ENCODE assay signal across 9 mouse cellular contexts in genomic region chr11:11832755-11833084, GRCm38 (mm10). TPM values are rescaled to one million over a fixed set of nuclear protein-coding genes. Genes with fewer than 3 reads are reported as not detected.
DNase-seq lines count a peak whose midpoint lies in the region; ATAC-seq and TF ChIP-seq lines count a peak whose summit lies in the region.
"Had no signal": no experiment of that assay in that cellular context is flagged by ENCODE, and none has a peak within 500 bp of the region (broad histone marks: within the 10 kb centered on the region; RNA-seq: fewer than 3 reads in every experiment).

No protein-coding gene starts in this region.

- H3K4me2 ChIP-seq in lung, postnatal 0 days (replicated peaks; ENCODE audit: low read depth, low read length): no peak overlapping the region
- no peak overlapping the region for H3K4me2 ChIP-seq in intestine, embryonic 16.5 days (ENCODE audit: low read depth, low read length)
- no peak overlapping the region for H3K4me2 ChIP-seq in stomach, embryonic 16.5 days (ENCODE audit: low read depth, low read length)

- 24% methylated on average over 6 of the region's 6 CpGs for WGBS in lung, postnatal 0 days
- 41% methylated on average over 6 of the region's 6 CpGs for WGBS in intestine, embryonic 16.5 days
- 38% methylated on average over 6 of the region's 6 CpGs for WGBS in stomach, embryonic 16.5 days

- intact Hi-C loops in gastrocnemius, adult 2 months (cut with DNase I): no loop called here
- intact Hi-C loops in left cerebral cortex, postnatal 14 days (cut with DNase I): no loop called here

- peak overlapping the region; percentile 61 for H3K27ac ChIP-seq in gastrocnemius, adult 2 months
- peak overlapping the region; percentile 74 for H3K27ac ChIP-seq in lung, postnatal 0 days (ENCODE audit: low read length)
- peak overlapping the region; percentile 71 for H3K27ac ChIP-seq in intestine, embryonic 16.5 days (ENCODE audit: low read length)
- peak overlapping the region; percentile 91 for H3K27ac ChIP-seq in stomach, embryonic 16.5 days (ENCODE audit: low read length)

- TF ChIP-seq EP300 in lung, postnatal 0 days (IDR thresholded peaks at IDR 0.05): no peak

- H3K4me3 ChIP-seq in gastrocnemius, adult 2 months: no peak overlapping the region
- no peak overlapping the region for H3K4me3 ChIP-seq in lung, postnatal 0 days (ENCODE audit: low read depth, low read length)
- H3K4me3 ChIP-seq in intestine, embryonic 16.5 days (ENCODE audit: low read length): no peak overlapping the region
- H3K4me3 ChIP-seq in stomach, embryonic 16.5 days (replicated peaks; ENCODE audit: low read length): no peak overlapping the region

- TF ChIP-seq CTCF in gastrocnemius, adult 2 months (IDR thresholded peaks at IDR 0.05): no peak
- no peak for TF ChIP-seq CTCF in lung, postnatal 0 days (IDR thresholded peaks at IDR 0.05)

- H3K36me3 ChIP-seq in lung, postnatal 0 days (ENCODE audit: insufficient read depth, low read length): no peaks in the 10 kb centered on the region
- no peaks in the 10 kb centered on the region for H3K36me3 ChIP-seq in intestine, embryonic 16.5 days (ENCODE audit: control insufficient read depth, insufficient read depth, low read length)
- no peaks in the 10 kb centered on the region for H3K36me3 ChIP-seq in stomach, embryonic 16.5 days (ENCODE audit: control insufficient read depth, insufficient read depth, low read length)

- no peaks in the 10 kb centered on the region for H3K9me3 ChIP-seq in lung, postnatal 0 days (ENCODE audit: low read length)
- no peaks in the 10 kb centered on the region for H3K9me3 ChIP-seq in intestine, embryonic 16.5 days (ENCODE audit: control insufficient read depth, low read length)
- no peaks in the 10 kb centered on the region for H3K9me3 ChIP-seq in stomach, embryonic 16.5 days (replicated peaks; ENCODE audit: control insufficient read depth, low read length)

- no peak overlapping the region for H3K9ac ChIP-seq in lung, postnatal 0 days (replicated peaks; ENCODE audit: low read depth)
- H3K9ac ChIP-seq in intestine, embryonic 16.5 days (ENCODE audit: low read depth, low read length): 0 out of 2 replicates have a peak overlapping the region, but pooled peaks have one; percentile 14
- no peak overlapping the region for H3K9ac ChIP-seq in stomach, embryonic 16.5 days (ENCODE audit: low read length)

- H3K27me3 ChIP-seq in lung, postnatal 0 days (replicated peaks; ENCODE audit: insufficient read depth, low read length): no peaks in the 10 kb centered on the region
- no peaks in the 10 kb centered on the region for H3K27me3 ChIP-seq in intestine, embryonic 16.5 days (replicated peaks; ENCODE audit: control insufficient read depth, insufficient read depth, low read length)
- H3K27me3 ChIP-seq in stomach, embryonic 16.5 days (ENCODE audit: control insufficient read depth, insufficient read depth, low read length): no peaks in the 10 kb centered on the region

- no peak for ATAC-seq in lung, postnatal 0 days
- no peak for ATAC-seq in intestine, embryonic 16.5 days
- no peak for ATAC-seq in stomach, embryonic 16.5 days (ENCODE audit: insufficient read depth, low FRiP score)
- no peak for ATAC-seq in cerebellum, adult (ENCODE audit: insufficient number of reproducible peaks, low FRiP score, low TSS enrichment)
- ATAC-seq: CD4-positive, CD25-positive, alpha-beta regulatory T cell, adult 4 months had no signal

- peaks cover 28% of the 10 kb centered on the region; the same call in 1 of the 2 replicates for H3K4me1 ChIP-seq in lung, postnatal 0 days (ENCODE audit: insufficient read depth, low read depth, low read length)
- H3K4me1 ChIP-seq in intestine, embryonic 16.5 days (ENCODE audit: control insufficient read depth, insufficient read depth, low read length): peaks cover 59% of the 10 kb centered on the region
- H3K4me1 ChIP-seq in stomach, embryonic 16.5 days (ENCODE audit: control insufficient read depth, insufficient read depth, low read length): peaks cover 48% of the 10 kb centered on the region

- DNase-seq in gastrocnemius, adult 2 months: no peak
- DNase-seq in gastrocnemius, postnatal 25 days: no peak
- no peak for DNase-seq in lung, postnatal 0 days (ENCODE audit: low spot score)
- DNase-seq in lung, postnatal 4 days: no peak
- DNase-seq in left cerebral cortex, postnatal 14 days (ENCODE audit: low spot score in 2 of 2): no peak

RNA-seq across cellular contexts. Expression of gene Fignl1, which starts 24.0 kb away (rescaled TPM):
- under 1 TPM in 1 of 2 experiments, not detected in 1; 0.22 TPM for total RNA-seq in gastrocnemius, adult 2 months (2021)
- under 1 TPM; 0.51 to 0.54 TPM for total RNA-seq in gastrocnemius, postnatal 25 days (2021)
- 4.2 and 5.6 TPM in 2 replicates for polyA plus RNA-seq in lung, postnatal 0 days (2015; fragmentation: Nextera tagmentation; extraction: Ambion mirVana)
- 38.1 and 40.4 TPM in 2 replicates for polyA plus RNA-seq in intestine, embryonic 16.5 days (2015; fragmentation: Nextera tagmentation; extraction: Ambion mirVana)
- polyA plus RNA-seq in stomach, embryonic 16.5 days (2015; fragmentation: Nextera tagmentation; extraction: Ambion mirVana): 47.3 and 50.1 TPM in 2 replicates
- total RNA-seq in left cerebral cortex, postnatal 14 days (2021): under 1 TPM; 0.70 to 0.81 TPM
